Mouse (Mus musculus): ENCODE results near the gene Cryba4. TPM values are rescaled to one million over a fixed set of nuclear protein-coding genes. Genes with fewer than 3 reads are reported as not detected.

Gene Cryba4
- total and polyA plus RNA-seq, 3 experiments: not detected

DNA sequence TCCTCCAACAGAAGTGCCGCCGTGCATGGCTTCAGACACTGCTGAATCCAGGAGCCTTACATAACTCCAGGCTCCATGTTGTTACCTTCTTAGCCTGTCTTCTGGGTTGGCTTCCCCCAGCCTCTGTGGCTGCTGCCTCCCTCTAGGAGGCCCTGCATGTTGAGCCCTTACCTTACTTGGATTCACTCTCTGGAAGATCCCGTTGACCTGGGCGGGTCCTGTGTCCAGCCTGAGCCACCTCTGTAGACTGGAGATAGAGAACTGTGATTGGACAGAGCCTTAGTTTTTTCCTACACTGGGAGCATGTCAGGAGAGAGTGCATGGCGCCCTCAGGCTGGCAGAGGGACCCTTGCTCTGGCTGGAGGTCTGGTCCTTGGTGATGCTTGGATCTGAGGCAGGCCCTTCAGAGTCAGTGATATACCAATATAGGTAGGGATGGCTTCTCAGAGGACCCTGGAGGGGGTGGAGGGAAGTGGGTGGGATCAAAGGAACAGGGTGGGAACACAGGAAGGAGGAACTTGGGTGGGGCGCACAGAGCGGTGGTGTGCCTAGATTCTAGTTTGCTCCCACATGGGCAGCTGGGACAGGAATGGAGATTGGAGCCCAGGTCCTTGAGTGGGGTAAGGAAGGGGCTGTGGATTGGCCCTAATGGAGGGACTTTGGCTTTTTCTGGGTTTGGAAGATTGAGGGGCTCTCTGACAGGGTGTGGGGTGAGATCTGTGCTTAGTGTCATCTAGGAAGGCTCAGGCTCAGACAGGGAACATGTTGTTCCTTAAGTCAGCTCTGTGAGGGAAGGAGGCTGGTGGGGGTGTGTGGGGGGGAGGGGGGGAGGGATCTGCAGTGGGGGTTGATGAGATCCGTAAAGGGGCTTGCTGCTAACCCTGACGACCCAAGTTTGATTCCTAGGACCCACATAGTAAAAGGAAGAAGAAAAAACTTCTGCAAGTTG is 36.1 kb upstream of the Cryba4 start:
- in situ Hi-C loops (cut with MboI; ENCODE audit: low pct_ligation_motif_present, low pct_unique_long_range_greater_than_20kb, low sequenced_read_pairs): no loop called here
- H3K79me2 ChIP-seq (replicated peaks; ENCODE audit: control insufficient read depth, extremely low read depth, insufficient read depth, poor library complexity, severe bottlenecking): no peaks in the 10 kb centered on the region
- dilution Hi-C loops (cut with MboI; ENCODE audit: extremely low pct_ligation_motif_present, extremely low pct_unique_long_range_greater_than_20kb, low sequenced_read_pairs): no loop called here
- no peaks in the 10 kb centered on the region for H3K9me3 ChIP-seq (replicated peaks; ENCODE audit: low read length)
- H3K9ac ChIP-seq (ENCODE audit: insufficient read depth, low read depth): no peak overlapping the region
- no peak for DNase-seq (ENCODE audit: extremely low read depth)
- H3K4me2 ChIP-seq (ENCODE audit: insufficient read depth, low read depth, poor library complexity, severe bottlenecking): no peak overlapping the region
- H3K27ac ChIP-seq (ENCODE audit: insufficient read depth, low read depth): no peak overlapping the region
- H3K36me3 ChIP-seq (replicated peaks in 1 of 2; ENCODE audit: control insufficient read depth in 1 of 2, insufficient read depth in 1 of 2, low read length in 1 of 2): peaks cover 0 to 22% of the 10 kb centered on the region in 2 experiments
- H3K4me3 ChIP-seq (replicated peaks in 1 of 3; ENCODE audit: low read depth in 2 of 3, low read length in 2 of 3, poor library complexity in 1 of 3): no peak overlapping the region
- H3K4me1 ChIP-seq (ENCODE audit: control insufficient read depth in 1 of 2, insufficient read depth in 2 of 2): peaks cover 22 to 66% of the 10 kb centered on the region in 2 experiments
- no peak for TF ChIP-seq USF2 (conservative IDR thresholded peaks at IDR 0.05; ENCODE audit: low read depth, low read length)
- H3K27me3 ChIP-seq (replicated peaks): no peaks in the 10 kb centered on the region

DNA sequence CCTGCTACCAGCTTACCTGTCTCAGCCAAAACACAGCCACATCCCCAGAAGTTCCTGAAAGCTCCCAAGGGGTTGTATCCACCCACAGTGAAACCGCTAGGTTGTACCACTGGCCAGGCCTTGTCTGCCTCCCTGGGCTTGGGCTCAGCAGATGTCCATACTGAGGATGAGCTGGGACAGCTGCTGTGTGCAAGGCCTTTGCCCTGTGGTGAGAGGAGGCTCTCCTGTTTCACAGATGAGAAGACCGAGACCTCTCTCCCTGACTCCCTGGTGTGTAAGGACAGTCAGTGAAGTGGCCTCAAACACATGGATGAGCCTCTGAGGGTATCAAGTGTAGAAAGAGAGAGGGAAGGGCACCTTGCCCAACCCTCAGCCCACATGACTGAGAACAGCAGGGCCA is 35.3 kb upstream of the Cryba4 start:
- H3K4me3 ChIP-seq (replicated peaks in 1 of 3; ENCODE audit: low read depth in 2 of 3, low read length in 2 of 3, poor library complexity in 1 of 3): no peak overlapping the region
- no peak overlapping the region for H3K27ac ChIP-seq (ENCODE audit: insufficient read depth, low read depth)
- peaks cover 25 to 74% of the 10 kb centered on the region in 2 experiments for H3K4me1 ChIP-seq (ENCODE audit: control insufficient read depth in 1 of 2, insufficient read depth in 2 of 2)
- no peak overlapping the region for H3K9ac ChIP-seq (ENCODE audit: insufficient read depth, low read depth)
- H3K79me2 ChIP-seq (replicated peaks; ENCODE audit: control insufficient read depth, extremely low read depth, insufficient read depth, poor library complexity, severe bottlenecking): no peaks in the 10 kb centered on the region
- no peak for TF ChIP-seq MAFK (IDR thresholded peaks at IDR 0.05; ENCODE audit: insufficient replicate concordance, low read length)
- no peak for TF ChIP-seq CHD1 (IDR thresholded peaks at IDR 0.05; ENCODE audit: low read depth, low read length)
- H3K9me3 ChIP-seq (replicated peaks; ENCODE audit: low read length): no peaks in the 10 kb centered on the region
- no peaks in the 10 kb centered on the region for H3K27me3 ChIP-seq (replicated peaks)
- dilution Hi-C loops (cut with MboI; ENCODE audit: extremely low pct_ligation_motif_present, extremely low pct_unique_long_range_greater_than_20kb, low sequenced_read_pairs) (no loop called here), in situ Hi-C loops (cut with MboI; ENCODE audit: low pct_ligation_motif_present, low pct_unique_long_range_greater_than_20kb, low sequenced_read_pairs) (no loop called here)
- DNase-seq (ENCODE audit: extremely low read depth): no peak
- no peak overlapping the region for H3K4me2 ChIP-seq (ENCODE audit: insufficient read depth, low read depth, poor library complexity, severe bottlenecking)
- peaks cover 0 to 22% of the 10 kb centered on the region in 2 experiments for H3K36me3 ChIP-seq (replicated peaks in 1 of 2; ENCODE audit: control insufficient read depth in 1 of 2, insufficient read depth in 1 of 2, low read length in 1 of 2)

DNA sequence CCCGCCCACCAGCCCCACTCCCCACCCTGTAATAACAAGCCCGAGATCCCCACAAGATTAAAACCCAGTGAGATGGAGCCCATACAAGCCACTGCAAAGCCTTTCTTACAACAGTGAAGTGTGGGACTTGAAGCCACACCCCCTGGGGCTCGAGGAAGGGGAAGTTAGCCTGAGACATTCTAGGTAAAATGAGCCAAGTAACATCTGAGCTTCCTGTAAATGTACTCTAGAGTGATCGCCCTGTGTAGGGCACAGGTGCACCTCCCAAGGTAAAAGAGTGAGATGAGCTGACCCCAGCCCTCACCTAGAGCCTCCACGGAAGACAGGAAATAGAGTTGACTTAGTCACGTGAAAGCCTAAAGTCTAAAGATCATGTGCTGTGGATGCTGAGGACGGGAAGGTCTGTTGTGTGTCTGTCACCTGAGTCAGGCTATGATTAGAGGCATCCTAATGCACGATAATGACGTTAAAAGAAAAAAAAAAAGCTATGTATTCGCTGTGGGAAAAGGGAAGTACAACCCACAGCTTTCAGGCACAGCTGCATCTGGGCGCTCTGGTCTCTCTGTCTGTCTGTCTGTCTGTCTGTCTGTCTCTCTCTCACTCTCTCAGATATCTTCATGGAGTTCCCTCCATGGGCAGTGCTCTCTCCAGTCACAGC is 34.8 kb upstream of the Cryba4 start:
- no peaks in the 10 kb centered on the region for H3K79me2 ChIP-seq (replicated peaks; ENCODE audit: control insufficient read depth, extremely low read depth, insufficient read depth, poor library complexity, severe bottlenecking)
- peak; percentile 75 for DNase-seq (ENCODE audit: extremely low read depth)
- no peaks in the 10 kb centered on the region for H3K9me3 ChIP-seq (replicated peaks; ENCODE audit: low read length)
- in situ Hi-C loops (cut with MboI; ENCODE audit: low pct_ligation_motif_present, low pct_unique_long_range_greater_than_20kb, low sequenced_read_pairs): no loop called here
- peak overlapping the region; percentile 17; the same call in 1 of the 2 replicates for H3K27ac ChIP-seq (ENCODE audit: insufficient read depth, low read depth)
- H3K4me2 ChIP-seq (ENCODE audit: insufficient read depth, low read depth, poor library complexity, severe bottlenecking): peak overlapping the region; percentile 44
- dilution Hi-C loops (cut with MboI; ENCODE audit: extremely low pct_ligation_motif_present, extremely low pct_unique_long_range_greater_than_20kb, low sequenced_read_pairs): no loop called here
- peaks cover 25 to 69% of the 10 kb centered on the region in 2 experiments for H3K4me1 ChIP-seq (ENCODE audit: control insufficient read depth in 1 of 2, insufficient read depth in 2 of 2)
- no peak overlapping the region for H3K9ac ChIP-seq (ENCODE audit: insufficient read depth, low read depth)
- peaks cover 0 to 22% of the 10 kb centered on the region in 2 experiments for H3K36me3 ChIP-seq (replicated peaks in 1 of 2; ENCODE audit: control insufficient read depth in 1 of 2, insufficient read depth in 1 of 2, low read length in 1 of 2)
- no peaks in the 10 kb centered on the region for H3K27me3 ChIP-seq (replicated peaks)
- H3K4me3 ChIP-seq (replicated peaks in 1 of 3; ENCODE audit: low read depth in 2 of 3, low read length in 2 of 3, poor library complexity in 1 of 3): no peak overlapping the region
- peak; percentile 93 for TF ChIP-seq BHLHE40 (IDR thresholded peaks at IDR 0.05; ENCODE audit: low read depth, low read length)
- no peak for TF ChIP-seq POLR2A (IDR thresholded peaks at IDR 0.05; ENCODE audit: low read depth, low read length)
- TF ChIP-seq SMC3 (IDR thresholded peaks at IDR 0.05; ENCODE audit: low read depth, low read length): no peak
- no peak for TF ChIP-seq CHD2 (IDR thresholded peaks at IDR 0.05; ENCODE audit: low read length)
- TF ChIP-seq ELF1 (IDR thresholded peaks at IDR 0.05; ENCODE audit: low read depth, low read length): peak; percentile 53
- TF ChIP-seq MAFK (IDR thresholded peaks at IDR 0.05; ENCODE audit: insufficient replicate concordance, low read length): no peak
- TF ChIP-seq ZNF384 (IDR thresholded peaks at IDR 0.05; ENCODE audit: low read depth, low read length): peak; percentile 92
- no peak for TF ChIP-seq CTCF (conservative IDR thresholded peaks at IDR 0.05 in 1 of 2, IDR thresholded peaks at IDR 0.05 in 1 of 2; ENCODE audit: low read depth in 2 of 2, low read length in 2 of 2)
- TF ChIP-seq IRF4 (IDR thresholded peaks at IDR 0.05; ENCODE audit: low read depth, low read length): 0 out of 2 replicates have a peak, but pooled peaks have one; percentile 16
- no peak for TF ChIP-seq SIN3A (IDR thresholded peaks at IDR 0.05; ENCODE audit: low read length)
- TF ChIP-seq JUN (IDR thresholded peaks at IDR 0.05; ENCODE audit: insufficient read depth, low read depth, low read length): no peak
- TF ChIP-seq ZMIZ1 (IDR thresholded peaks at IDR 0.05; ENCODE audit: low read depth, low read length): no peak
- 0 out of 2 replicates have a peak, but pooled peaks have one; percentile 2 for TF ChIP-seq USF1 (IDR thresholded peaks at IDR 0.05; ENCODE audit: low read depth, low read length)
- no peak; the same call in 1 of the 2 replicates for TF ChIP-seq MXI1 (IDR thresholded peaks at IDR 0.05; ENCODE audit: low read depth, low read length)
- TF ChIP-seq TCF12 (IDR thresholded peaks at IDR 0.05; ENCODE audit: low read depth, low read length): peak; percentile 24; the same call in 1 of the 2 replicates
- peak; percentile 64 for TF ChIP-seq EP300 (IDR thresholded peaks at IDR 0.05; ENCODE audit: low read length)
- TF ChIP-seq MAZ (IDR thresholded peaks at IDR 0.05; ENCODE audit: low read depth, low read length): no peak
- TF ChIP-seq ETS1 (conservative IDR thresholded peaks at IDR 0.05; ENCODE audit: low read depth, low read length): peak; percentile 53
- no peak for TF ChIP-seq USF2 (conservative IDR thresholded peaks at IDR 0.05; ENCODE audit: low read depth, low read length)
- no peak for TF ChIP-seq RCOR1 (conservative IDR thresholded peaks at IDR 0.05; ENCODE audit: low read depth, low read length)
- peak; percentile 58; the same call in 1 of the 2 replicates for TF ChIP-seq MAX (IDR thresholded peaks at IDR 0.05; ENCODE audit: low read length)
- TF ChIP-seq NELFE (IDR thresholded peaks at IDR 0.05; ENCODE audit: low read depth, low read length): no peak
